Mouse (Mus musculus): Measurements from ENCODE around the gene H13. TPM values are rescaled to one million over a fixed set of nuclear protein-coding genes. Genes with fewer than 3 reads are reported as not detected.

H13 gene
- polyA plus RNA-seq, 1 experiment from 2014 or later, result 88.6 TPM

DNA sequence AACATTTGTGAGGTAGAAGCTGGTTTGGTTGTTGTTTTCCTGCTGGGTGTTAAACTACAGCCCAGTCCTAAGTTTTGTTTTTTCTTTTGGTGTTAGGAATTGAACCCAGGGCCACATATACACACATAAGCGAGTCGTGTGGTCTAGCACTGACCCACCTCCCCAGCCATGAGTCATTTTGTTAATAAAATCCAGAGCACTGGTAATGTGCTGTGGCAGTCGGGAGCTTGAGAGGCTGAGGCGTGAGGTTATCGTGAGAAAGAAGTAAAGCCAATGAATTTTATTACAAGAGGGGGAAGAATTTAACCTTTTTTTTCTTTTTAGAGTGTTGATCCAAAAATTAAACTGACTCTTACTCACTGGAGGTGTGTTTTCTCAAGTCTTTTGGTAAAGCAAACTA lies 13.8 kb downstream of the H13 start:
- H3K36me3 ChIP-seq (ENCODE audit: control insufficient read depth, insufficient read depth, low read length), result peaks cover 70% of the 10 kb centered on the region
- 95% methylated on average over 5 of the region's 5 CpGs for WGBS
- no peak overlapping the region for H3K9ac ChIP-seq (ENCODE audit: low read depth, low read length)
- no peaks in the 10 kb centered on the region for H3K4me1 ChIP-seq (replicated peaks; ENCODE audit: control insufficient read depth, insufficient read depth, low read length)
- ATAC-seq (replicated peaks; ENCODE audit: low FRiP score), result no peak
- H3K4me3 ChIP-seq (ENCODE audit: low read depth, low read length), result no peak overlapping the region
- no peaks in the 10 kb centered on the region for H3K27me3 ChIP-seq (replicated peaks; ENCODE audit: control insufficient read depth, insufficient read depth, low read length)
- DNase-seq (ENCODE audit: low spot score), result no peak
- no peaks in the 10 kb centered on the region for H3K9me3 ChIP-seq (ENCODE audit: control insufficient read depth, low read length)
- H3K27ac ChIP-seq (ENCODE audit: low read depth, low read length), result no peak overlapping the region
- no peak overlapping the region for H3K4me2 ChIP-seq

DNA sequence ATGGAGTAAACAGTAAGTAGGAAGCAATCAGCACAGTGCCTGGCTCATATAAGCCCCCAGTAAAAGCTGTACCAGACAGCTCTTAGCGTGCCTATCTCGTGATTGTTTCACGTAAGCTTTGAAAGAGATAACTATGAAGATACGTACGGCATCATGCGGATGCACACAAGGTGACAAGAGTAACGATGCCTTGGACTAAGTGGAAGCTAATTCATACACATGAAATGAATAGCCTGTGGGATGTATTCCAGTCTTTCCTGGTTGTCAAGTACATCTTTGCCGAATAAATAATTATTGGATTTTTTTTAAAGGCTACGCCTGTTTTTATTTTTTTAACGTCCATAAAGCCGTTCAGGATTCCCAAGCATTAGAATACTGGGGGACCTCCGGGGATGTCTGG lies 17.1 kb downstream of the H13 start:
- no peaks in the 10 kb centered on the region for H3K9me3 ChIP-seq (ENCODE audit: control insufficient read depth, low read length)
- ATAC-seq (replicated peaks; ENCODE audit: low FRiP score), result no peak
- H3K36me3 ChIP-seq (ENCODE audit: control insufficient read depth, insufficient read depth, low read length), result peaks cover 69% of the 10 kb centered on the region
- H3K4me1 ChIP-seq (replicated peaks; ENCODE audit: control insufficient read depth, insufficient read depth, low read length), result no peaks in the 10 kb centered on the region; the same call in 1 of the 2 replicates
- peak overlapping the region; percentile 21; the same call in 1 of the 2 replicates for H3K9ac ChIP-seq (ENCODE audit: low read depth, low read length)
- peak overlapping the region; percentile 53 for H3K4me2 ChIP-seq
- H3K27me3 ChIP-seq (replicated peaks; ENCODE audit: control insufficient read depth, insufficient read depth, low read length), result no peaks in the 10 kb centered on the region
- 55% methylated on average over 12 of the region's 12 CpGs for WGBS
- peak overlapping the region; percentile 51 for H3K4me3 ChIP-seq (ENCODE audit: low read depth, low read length)
- DNase-seq (ENCODE audit: low spot score), result no peak
- no peak overlapping the region for H3K27ac ChIP-seq (ENCODE audit: low read depth, low read length)

DNA sequence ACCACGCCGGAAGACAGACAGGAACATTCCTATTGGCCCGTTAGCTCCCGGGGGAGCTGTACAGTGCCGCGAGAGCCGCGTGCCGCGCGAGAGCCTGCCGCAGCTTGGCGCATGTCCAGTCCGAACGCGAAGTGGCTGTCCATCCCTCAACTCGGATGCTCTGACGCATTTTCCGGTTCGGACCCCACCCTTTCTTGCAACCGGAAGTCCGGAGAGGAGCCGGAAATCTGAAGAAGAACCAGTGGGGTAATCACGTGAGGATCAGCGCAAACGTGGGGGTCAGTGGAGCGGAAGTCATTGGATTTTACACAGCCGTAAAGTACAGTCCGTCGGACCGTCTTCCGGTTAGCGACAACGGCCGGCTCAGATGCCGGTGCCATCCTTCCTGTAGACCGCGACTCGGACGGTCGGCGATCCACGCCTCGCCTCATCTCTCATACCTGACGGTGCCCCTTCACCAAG lies 17.6 kb downstream of the H13 start, which contains the start of gene Mcts2:
Mcts2 (plus strand) TSS at position 230 of the 462 bp plus-strand sequence.
- peak; percentile 84 for DNase-seq (ENCODE audit: low spot score)
- 56% methylated on average over 45 of the region's 45 CpGs for WGBS
- H3K4me3 ChIP-seq (ENCODE audit: low read depth, low read length), result peak within 1 kb of the TSS; percentile 51
- H3K9me3 ChIP-seq (ENCODE audit: control insufficient read depth, low read length), result no peaks in the 10 kb centered on the region
- H3K9ac ChIP-seq (ENCODE audit: low read depth, low read length), result peak within 1 kb of the TSS; percentile 42
- H3K27ac ChIP-seq (ENCODE audit: low read depth, low read length), result no peak within 1 kb of the TSS
- peak within 1 kb of the TSS; percentile 60 for H3K4me2 ChIP-seq
- peaks cover 65% of the 10 kb centered on the region for H3K36me3 ChIP-seq (ENCODE audit: control insufficient read depth, insufficient read depth, low read length)
- no peaks in the 10 kb centered on the region; the same call in 1 of the 2 replicates for H3K4me1 ChIP-seq (replicated peaks; ENCODE audit: control insufficient read depth, insufficient read depth, low read length)
- H3K27me3 ChIP-seq (replicated peaks; ENCODE audit: control insufficient read depth, insufficient read depth, low read length), result no peaks in the 10 kb centered on the region
- ATAC-seq (replicated peaks; ENCODE audit: low FRiP score), result peak; percentile 94

DNA sequence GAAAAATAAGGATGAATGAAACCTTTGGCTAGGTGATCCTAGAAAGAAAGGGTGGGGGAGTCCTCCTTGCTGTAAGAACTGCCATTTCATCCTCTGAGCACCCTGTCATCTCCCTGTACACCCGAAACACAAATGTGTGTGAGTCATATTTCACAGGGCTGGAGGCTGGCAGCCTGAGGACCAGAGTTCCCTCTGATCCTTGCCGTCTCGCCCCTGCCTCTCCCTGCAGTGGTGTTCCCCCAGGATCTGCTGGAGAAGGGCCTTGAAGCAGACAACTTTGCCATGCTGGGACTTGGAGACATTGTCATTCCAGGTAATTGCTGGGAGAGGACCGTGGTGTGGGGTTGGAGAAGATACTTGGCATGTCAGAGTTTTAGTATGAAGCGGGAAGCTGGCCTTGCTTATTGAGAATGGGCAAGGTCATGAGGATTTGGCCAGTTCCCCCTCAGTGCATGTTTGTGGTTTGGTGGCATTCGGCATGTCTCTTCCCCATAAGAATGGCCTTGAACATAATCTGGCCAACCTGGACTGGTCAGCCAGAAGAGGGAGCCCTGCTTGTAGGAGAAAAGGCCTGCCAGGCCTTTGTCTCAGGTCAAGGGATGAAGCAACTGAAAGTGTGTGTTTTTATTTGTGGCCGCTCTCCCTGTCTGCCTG lies 22.4 kb downstream of the H13 start:
- Histone ChIP-seq H3K4me2 (no peak overlapping the region), H3K4me3 (ENCODE audit: low read depth, low read length) (no peak overlapping the region), H3K27ac (ENCODE audit: low read depth, low read length) (no peak overlapping the region), H3K9ac (ENCODE audit: low read depth, low read length) (no peak overlapping the region), H3K4me1 (replicated peaks; ENCODE audit: control insufficient read depth, insufficient read depth, low read length) (peaks cover 6% of the 10 kb centered on the region), H3K27me3 (replicated peaks; ENCODE audit: control insufficient read depth, insufficient read depth, low read length) (no peaks in the 10 kb centered on the region), H3K36me3 (ENCODE audit: control insufficient read depth, insufficient read depth, low read length) (peaks cover 31% of the 10 kb centered on the region), H3K9me3 (ENCODE audit: control insufficient read depth, low read length) (no peaks in the 10 kb centered on the region)
- DNase-seq (ENCODE audit: low spot score) (no peak), ATAC-seq (replicated peaks; ENCODE audit: low FRiP score) (no peak)
- WGBS, result 76% methylated on average over 7 of the region's 7 CpGs

DNA sequence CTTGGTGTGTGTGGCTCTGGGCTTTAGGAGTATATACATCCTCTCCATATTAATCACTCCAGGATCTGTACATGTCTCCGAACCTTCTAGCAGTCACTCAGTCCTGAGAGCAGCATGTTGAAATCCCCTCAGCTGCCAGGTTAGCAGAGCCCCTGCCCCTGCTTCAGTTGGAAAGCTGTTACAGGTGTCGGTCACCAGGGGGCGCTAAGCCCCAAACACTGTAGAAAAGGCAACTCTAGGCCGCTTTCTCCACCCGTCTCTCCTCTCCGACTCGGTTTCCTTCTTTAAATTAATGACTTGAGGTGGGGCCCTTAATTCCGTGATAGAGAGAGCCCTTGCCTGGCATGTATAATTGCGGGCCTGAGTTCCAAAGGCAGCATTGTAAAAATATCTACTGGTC lies 24.0 kb downstream of the H13 start:
- DNase-seq (ENCODE audit: low spot score) (peak; percentile 70), ATAC-seq (replicated peaks; ENCODE audit: low FRiP score) (no peak)
- no peak overlapping the region for H3K27ac ChIP-seq (ENCODE audit: low read depth, low read length)
- no peaks in the 10 kb centered on the region for H3K9me3 ChIP-seq (ENCODE audit: control insufficient read depth, low read length)
- H3K4me2 ChIP-seq, result peak overlapping the region; percentile 41
- 0 out of 2 replicates have a peak overlapping the region, but pooled peaks have one; percentile 0 for H3K9ac ChIP-seq (ENCODE audit: low read depth, low read length)
- H3K36me3 ChIP-seq (ENCODE audit: control insufficient read depth, insufficient read depth, low read length), result peaks cover 33% of the 10 kb centered on the region
- H3K4me1 ChIP-seq (replicated peaks; ENCODE audit: control insufficient read depth, insufficient read depth, low read length), result peaks cover 6% of the 10 kb centered on the region
- WGBS, result 9% methylated on average over 9 of the region's 9 CpGs
- no peak overlapping the region for H3K4me3 ChIP-seq (ENCODE audit: low read depth, low read length)
- no peaks in the 10 kb centered on the region for H3K27me3 ChIP-seq (replicated peaks; ENCODE audit: control insufficient read depth, insufficient read depth, low read length)

DNA sequence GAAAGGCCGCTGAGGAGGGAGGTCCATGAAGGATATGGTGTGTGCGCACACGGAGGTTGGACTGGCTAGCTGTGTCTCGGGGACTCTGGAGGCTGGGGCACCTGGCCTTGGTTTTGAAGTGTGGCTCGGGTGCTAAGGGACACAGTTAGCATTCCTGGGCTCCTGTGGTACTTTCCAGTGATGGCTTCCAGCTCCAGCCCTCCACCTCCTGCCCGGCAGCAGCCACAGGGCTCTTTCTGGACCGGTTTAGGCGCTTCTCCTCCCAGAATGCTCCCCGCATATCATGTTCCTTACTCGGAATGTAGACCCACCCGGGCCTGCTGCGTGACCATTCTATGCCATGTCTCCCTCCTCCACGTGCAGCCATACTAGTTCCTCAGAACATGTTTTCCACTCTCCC lies 24.5 kb downstream of the H13 start:
- 89% methylated on average over 13 of the region's 13 CpGs for WGBS
- no peak for DNase-seq (ENCODE audit: low spot score)
- peak overlapping the region; percentile 22; the same call in 1 of the 2 replicates for H3K27ac ChIP-seq (ENCODE audit: low read depth, low read length)
- no peak for ATAC-seq (replicated peaks; ENCODE audit: low FRiP score)
- 0 out of 2 replicates have a peak overlapping the region, but pooled peaks have one; percentile 0 for H3K9ac ChIP-seq (ENCODE audit: low read depth, low read length)
- H3K4me1 ChIP-seq (replicated peaks; ENCODE audit: control insufficient read depth, insufficient read depth, low read length), result peaks cover 6% of the 10 kb centered on the region; the same call in 1 of the 2 replicates
- H3K36me3 ChIP-seq (ENCODE audit: control insufficient read depth, insufficient read depth, low read length), result peaks cover 32% of the 10 kb centered on the region
- peak overlapping the region; percentile 41 for H3K4me2 ChIP-seq
- no peak overlapping the region for H3K4me3 ChIP-seq (ENCODE audit: low read depth, low read length)
- no peaks in the 10 kb centered on the region for H3K27me3 ChIP-seq (replicated peaks; ENCODE audit: control insufficient read depth, insufficient read depth, low read length)
- no peaks in the 10 kb centered on the region for H3K9me3 ChIP-seq (ENCODE audit: control insufficient read depth, low read length)

DNA sequence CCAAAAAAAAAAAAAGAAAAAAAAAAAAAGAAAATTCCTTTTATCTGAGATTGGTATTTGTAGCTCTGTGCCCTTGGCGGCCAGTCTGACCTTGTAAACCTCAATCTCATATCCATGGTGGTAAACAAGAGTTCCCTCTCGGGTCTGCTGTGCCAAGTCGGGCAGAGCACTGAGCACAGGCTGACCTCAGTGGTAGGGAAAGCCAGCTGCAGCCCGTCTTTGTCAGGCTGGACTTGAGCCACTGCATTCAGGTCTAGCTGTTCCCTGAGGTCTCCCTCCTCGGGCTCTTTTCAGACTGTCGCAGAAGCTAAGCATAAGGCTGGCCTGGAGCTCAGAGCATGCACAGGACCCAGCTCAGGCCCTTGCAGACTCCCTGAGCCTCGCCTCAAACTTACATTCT lies 25.4 kb downstream of the H13 start:
- no peak overlapping the region for H3K27ac ChIP-seq (ENCODE audit: low read depth, low read length)
- no peaks in the 10 kb centered on the region for H3K9me3 ChIP-seq (ENCODE audit: control insufficient read depth, low read length)
- peaks cover 6% of the 10 kb centered on the region; the same call in 1 of the 2 replicates for H3K4me1 ChIP-seq (replicated peaks; ENCODE audit: control insufficient read depth, insufficient read depth, low read length)
- peaks cover 30% of the 10 kb centered on the region for H3K36me3 ChIP-seq (ENCODE audit: control insufficient read depth, insufficient read depth, low read length)
- DNase-seq (ENCODE audit: low spot score), result no peak
- 68% methylated on average over 7 of the region's 7 CpGs for WGBS
- no peaks in the 10 kb centered on the region for H3K27me3 ChIP-seq (replicated peaks; ENCODE audit: control insufficient read depth, insufficient read depth, low read length)
- H3K9ac ChIP-seq (ENCODE audit: low read depth, low read length), result no peak overlapping the region
- no peak for ATAC-seq (replicated peaks; ENCODE audit: low FRiP score)
- no peak overlapping the region for H3K4me3 ChIP-seq (ENCODE audit: low read depth, low read length)
- no peak overlapping the region for H3K4me2 ChIP-seq

DNA sequence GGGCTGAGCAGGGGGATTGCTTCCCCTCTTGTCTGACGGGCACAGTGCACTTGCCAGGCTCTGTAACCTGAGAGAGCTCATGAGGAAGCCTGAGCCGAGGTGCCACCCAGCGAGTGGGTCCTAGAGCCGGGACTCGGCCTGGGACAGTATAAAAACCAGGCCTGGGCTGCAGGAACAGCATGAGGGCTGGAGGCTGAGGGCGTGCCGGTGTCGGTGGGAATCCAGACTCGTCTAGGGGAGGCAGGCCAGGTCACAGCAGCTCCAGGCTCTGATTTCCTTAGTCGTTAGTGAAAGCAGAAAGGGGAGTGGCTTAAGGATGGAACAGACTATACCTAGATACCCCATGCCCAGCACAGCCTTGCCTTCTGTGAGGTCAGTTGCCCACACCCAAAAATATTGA lies 26.8 kb downstream of the H13 start:
- peaks cover 6% of the 10 kb centered on the region; the same call in 1 of the 2 replicates for H3K4me1 ChIP-seq (replicated peaks; ENCODE audit: control insufficient read depth, insufficient read depth, low read length)
- ATAC-seq (replicated peaks; ENCODE audit: low FRiP score) (no peak), DNase-seq (ENCODE audit: low spot score) (no peak)
- peaks cover 40% of the 10 kb centered on the region for H3K36me3 ChIP-seq (ENCODE audit: control insufficient read depth, insufficient read depth, low read length)
- H3K9me3 ChIP-seq (ENCODE audit: control insufficient read depth, low read length), result no peaks in the 10 kb centered on the region
- no peak overlapping the region for H3K4me3 ChIP-seq (ENCODE audit: low read depth, low read length)
- H3K9ac ChIP-seq (ENCODE audit: low read depth, low read length), result no peak overlapping the region
- H3K27ac ChIP-seq (ENCODE audit: low read depth, low read length), result no peak overlapping the region
- WGBS, result 75% methylated on average over 10 of the region's 10 CpGs
- no peaks in the 10 kb centered on the region for H3K27me3 ChIP-seq (replicated peaks; ENCODE audit: control insufficient read depth, insufficient read depth, low read length)
- H3K4me2 ChIP-seq, result no peak overlapping the region

All from liver, embryonic 11.5 days (tissue).